Mouse (Mus musculus) MEL (cell line): ENCODE measurements around the gene Tmed9. TPM values are rescaled to one million over a fixed set of nuclear protein-coding genes. Genes with fewer than 3 reads are reported as not detected.

Source experiments
- DNase-seq: peaks from one replicate; pipeline ENCODE4 v3.0.0; 2011; ENCODE audit warnings: low read depth, low spot score
- H3K27ac ChIP-seq: 2 replicates; pipeline ENCODE4 v1.5.1; 2012; ENCODE audit warnings: low read depth, mild to moderate bottlenecking, control low read depth, low read length, moderate library complexity; ENCODE audit not compliant: control insufficient read depth
- H3K27me3 ChIP-seq, 2 experiments: fragments of 150-350 bp in 1 of 2; sonication (generic) in 1 of 2; 2 replicates each; pipeline ENCODE4 v1.6.1; 2012; ENCODE audit warnings: low read length in 2 of 2, mild to moderate bottlenecking in 2 of 2, improper control_type of control experiment in 1 of 2, moderate library complexity in 1 of 2; ENCODE audit not compliant: insufficient read depth in 2 of 2, control insufficient read depth in 1 of 2
- H3K36me3 ChIP-seq, 2 experiments: 2 replicates each; pipeline ENCODE4 v1.6.1; 2012 to 2014; ENCODE audit warnings: low read length in 2 of 2, improper control_type of control experiment in 1 of 2, inconsistent platforms in 1 of 2, mild to moderate bottlenecking in 1 of 2; ENCODE audit not compliant: insufficient read depth in 2 of 2, control insufficient read depth in 1 of 2
- H3K4me1 ChIP-seq, 2 experiments: fragments of 150-350 bp in 1 of 2; sonication (generic) in 1 of 2; 2 replicates each; pipeline ENCODE4 v1.6.1; 2012; ENCODE audit warnings: low read length in 2 of 2, improper control_type of control experiment in 1 of 2, mild to moderate bottlenecking in 1 of 2; ENCODE audit not compliant: insufficient read depth in 2 of 2, control insufficient read depth in 1 of 2
- H3K4me3 ChIP-seq, 2 experiments: fragments of 150-350 bp in 1 of 2; sonication (generic) in 1 of 2; 2 replicates each; pipeline ENCODE4 v1.5.1; 2012; ENCODE audit warnings: low read depth in 2 of 2, low read length in 2 of 2, mild to moderate bottlenecking in 2 of 2, moderate library complexity in 2 of 2, control low read depth in 1 of 2, improper control_type of control experiment in 1 of 2; ENCODE audit not compliant: control insufficient read depth in 1 of 2, insufficient read depth in 1 of 2
- H3K79me2 ChIP-seq: 2 replicates; pipeline ENCODE4 v1.6.1; 2012; ENCODE audit warnings: mild to moderate bottlenecking, low read length, moderate library complexity; ENCODE audit not compliant: control insufficient read depth, poor library complexity, insufficient read depth
- H3K9ac ChIP-seq: 2 replicates; pipeline ENCODE4 v1.6.1; 2012; ENCODE audit warnings: low read depth, mild to moderate bottlenecking, control low read depth, low read length, moderate library complexity; ENCODE audit not compliant: control insufficient read depth, poor library complexity, severe bottlenecking
- H3K9me3 ChIP-seq: fragments of 150-350 bp; sonication (generic); replicated peaks from 2 replicates; pipeline ENCODE4 v1.6.1; 2012; ENCODE audit warnings: mild to moderate bottlenecking, low read length, improper control_type of control experiment, moderate library complexity; ENCODE audit not compliant: insufficient read depth
- BHLHE40 ChIP-seq: IDR thresholded peaks from 2 replicates; pipeline ENCODE4 v1.6.1; 2012; ENCODE audit warnings: low read depth, mild to moderate bottlenecking, inconsistent platforms, low read length, improper control_type of control experiment, borderline replicate concordance
- CTCF ChIP-seq, 3 experiments: IDR thresholded peaks in 2 of 3; conservative IDR thresholded peaks in 1 of 3; 2 replicates each; pipeline ENCODE4 v1.5.1; 2011 to 2012; ENCODE audit warnings: low read length in 3 of 3, low read depth in 2 of 3, mild to moderate bottlenecking in 2 of 3, improper control_type of control experiment in 1 of 3, inconsistent platforms in 1 of 3, mixed read lengths in 1 of 3, moderate library complexity in 1 of 3; ENCODE audit not compliant: control insufficient read depth in 1 of 3, insufficient read depth in 1 of 3, poor library complexity in 1 of 3, severe bottlenecking in 1 of 3
- E2F4 ChIP-seq: IDR thresholded peaks from 2 replicates; pipeline ENCODE4 v1.6.1; 2011; ENCODE audit warnings: low read depth, low read length, improper control_type of control experiment, borderline replicate concordance
- ELF1 ChIP-seq: IDR thresholded peaks from 2 replicates; pipeline ENCODE4 v1.6.1; 2014; ENCODE audit warnings: low read depth, mild to moderate bottlenecking, inconsistent platforms, low read length, improper control_type of control experiment, moderate library complexity
- EP300 ChIP-seq, 2 experiments: IDR thresholded peaks; 2 replicates each; pipeline ENCODE4 v1.6.1; 2011; ENCODE audit warnings: improper control_type of control experiment in 2 of 2, low read length in 2 of 2, low read depth in 1 of 2, mild to moderate bottlenecking in 1 of 2
- ETS1 ChIP-seq: IDR thresholded peaks from 2 replicates; pipeline ENCODE4 v1.6.1; 2012; ENCODE audit warnings: low read depth, mild to moderate bottlenecking, inconsistent platforms, low read length, improper control_type of control experiment, moderate library complexity
- GABPA ChIP-seq: IDR thresholded peaks from 2 replicates; pipeline ENCODE4 v1.6.1; 2012; ENCODE audit warnings: low read depth, mild to moderate bottlenecking, inconsistent platforms, low read length, improper control_type of control experiment, moderate library complexity
- HCFC1 ChIP-seq: IDR thresholded peaks from 2 replicates; pipeline ENCODE4 v1.6.1; 2012; ENCODE audit warnings: low read depth, mild to moderate bottlenecking, inconsistent platforms, low read length, improper control_type of control experiment, moderate library complexity
- JUND ChIP-seq: IDR thresholded peaks from 2 replicates; pipeline ENCODE4 v1.6.1; 2011; ENCODE audit warnings: low read depth, mild to moderate bottlenecking, improper control_type of control experiment, low read length
- MAX ChIP-seq: IDR thresholded peaks from 2 replicates; pipeline ENCODE4 v1.6.1; 2011; ENCODE audit warnings: low read length, improper control_type of control experiment
- MAZ ChIP-seq: IDR thresholded peaks from 2 replicates; pipeline ENCODE4 v1.6.1; 2012; ENCODE audit warnings: low read depth, mild to moderate bottlenecking, inconsistent platforms, low read length, improper control_type of control experiment
- MEF2A ChIP-seq: IDR thresholded peaks from 2 replicates; pipeline ENCODE4 v1.6.1; 2014; ENCODE audit warnings: low read depth, mild to moderate bottlenecking, inconsistent platforms, low read length, improper control_type of control experiment; ENCODE audit not compliant: poor library complexity, insufficient replicate concordance, severe bottlenecking; ENCODE audit errors: extremely low read depth
- MXI1 ChIP-seq: IDR thresholded peaks from 2 replicates; pipeline ENCODE4 v1.6.1; 2011; ENCODE audit warnings: mild to moderate bottlenecking, low read depth, low read length, improper control_type of control experiment
- NELFE ChIP-seq: IDR thresholded peaks from 2 replicates; pipeline ENCODE4 v1.6.1; 2011; ENCODE audit warnings: low read depth, low read length, improper control_type of control experiment
- POLR2AphosphoS5 ChIP-seq: IDR thresholded peaks from 2 replicates; pipeline ENCODE4 v1.6.1; 2012; ENCODE audit warnings: low read depth, borderline replicate concordance, mild to moderate bottlenecking, inconsistent platforms, low read length, moderate library complexity, mixed read lengths
- RAD21 ChIP-seq: IDR thresholded peaks from 2 replicates; pipeline ENCODE4 v1.6.1; 2011; ENCODE audit warnings: mild to moderate bottlenecking, low read depth, low read length, improper control_type of control experiment
- RCOR1 ChIP-seq: IDR thresholded peaks from 2 replicates; pipeline ENCODE4 v1.6.1; 2012; ENCODE audit warnings: low read depth, mild to moderate bottlenecking, inconsistent platforms, low read length, improper control_type of control experiment
- TAL1 ChIP-seq: IDR thresholded peaks from 2 replicates; pipeline ENCODE4 v1.6.1; 2012; ENCODE audit warnings: mild to moderate bottlenecking, inconsistent platforms, low read length, moderate library complexity, mixed read lengths
- TCF12 ChIP-seq: IDR thresholded peaks from 2 replicates; pipeline ENCODE4 v1.6.1; 2014; ENCODE audit warnings: low read depth, mild to moderate bottlenecking, inconsistent platforms, low read length, improper control_type of control experiment, moderate library complexity
- UBTF ChIP-seq: IDR thresholded peaks from 2 replicates; pipeline ENCODE4 v1.6.1; 2012; ENCODE audit warnings: low read depth, mild to moderate bottlenecking, inconsistent platforms, low read length, improper control_type of control experiment, moderate library complexity, borderline replicate concordance; ENCODE audit not compliant: insufficient read depth
- USF1 ChIP-seq: IDR thresholded peaks from 2 replicates; pipeline ENCODE4 v1.6.1; 2014; ENCODE audit warnings: low read depth, mild to moderate bottlenecking, inconsistent platforms, low read length, improper control_type of control experiment, moderate library complexity
- USF2 ChIP-seq, 2 experiments: IDR thresholded peaks; 2 replicates each; pipeline ENCODE4 v1.6.1; 2011 to 2012; ENCODE audit warnings: improper control_type of control experiment in 2 of 2, low read length in 2 of 2, borderline replicate concordance in 1 of 2, inconsistent platforms in 1 of 2, low read depth in 1 of 2, mild to moderate bottlenecking in 1 of 2; ENCODE audit not compliant: insufficient read depth in 1 of 2
- ZC3H11A ChIP-seq: IDR thresholded peaks from 2 replicates; pipeline ENCODE4 v1.6.1; 2012; ENCODE audit warnings: low read depth, mild to moderate bottlenecking, inconsistent platforms, low read length, improper control_type of control experiment
- ZMIZ1 ChIP-seq: IDR thresholded peaks from 2 replicates; pipeline ENCODE4 v1.6.1; 2012; ENCODE audit warnings: low read depth, mild to moderate bottlenecking, inconsistent platforms, low read length, improper control_type of control experiment, moderate library complexity
- ZNF384 ChIP-seq: IDR thresholded peaks from 2 replicates; pipeline ENCODE4 v1.6.1; 2012; ENCODE audit warnings: low read depth, mild to moderate bottlenecking, inconsistent platforms, low read length, improper control_type of control experiment
- polyA plus RNA-seq, 2 experiments: library from polyadenylated mRNA; stranded (reverse) in 1 of 2; unstranded in 1 of 2; fragments of >175 nt in 1 of 2; fragments of >200 nt in 1 of 2; gene quantifications; 2 replicates each; pipeline versions ENCODE4 v1.2.1 to v1.2.4; 2012; ENCODE audit warnings: low replicate concordance in 2 of 2, low read depth in 1 of 2; ENCODE audit not compliant: insufficient read length in 2 of 2, insufficient read depth in 1 of 2, missing spikeins in 1 of 2
- total RNA-seq: library from RNA; depleted of rRNA; stranded (reverse); fragments of 300-350 nt; gene quantifications from 2 replicates; pipeline ENCODE4 v1.2.3, GENCODE M21; 2012

Gene Tmed9
- total and polyA plus RNA-seq, 3 experiments, result 218 to 222 TPM; not detected in 1

DNA sequence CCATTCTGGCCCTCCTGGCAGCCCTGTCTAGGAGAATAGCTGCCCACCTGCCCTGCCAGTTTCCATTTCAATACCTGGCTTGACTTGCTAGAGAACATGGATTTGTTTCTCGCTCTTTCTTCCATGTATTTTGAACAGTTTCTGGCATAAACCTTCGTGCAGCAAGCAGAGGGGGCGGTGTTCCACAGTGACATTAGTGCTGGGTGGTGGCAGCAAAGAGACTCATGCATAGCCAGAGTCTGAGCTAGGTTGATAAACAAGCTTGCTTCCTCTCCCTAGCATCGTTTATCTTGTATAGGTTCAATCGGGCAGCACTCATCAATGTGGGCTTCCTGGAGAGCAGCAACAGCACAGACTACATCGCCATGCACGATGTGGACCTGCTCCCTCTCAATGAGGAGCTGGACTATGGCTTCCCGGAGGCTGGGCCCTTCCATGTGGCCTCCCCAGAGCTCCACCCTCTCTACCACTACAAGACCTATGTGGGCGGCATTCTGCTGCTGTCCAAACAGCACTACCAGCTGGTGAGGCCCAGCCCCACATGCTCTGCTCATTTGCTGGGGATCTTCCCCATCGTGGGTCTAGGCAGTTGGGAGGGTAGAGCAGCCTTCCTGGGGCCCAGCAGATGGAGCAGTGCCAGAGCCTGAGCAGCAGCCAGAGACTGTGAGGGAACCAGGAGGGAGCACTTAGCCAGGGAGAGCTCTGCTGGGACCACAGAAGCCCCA is 33.5 kb downstream of the Tmed9 start:
- DNase-seq, result peak; percentile 44
- Histone ChIP-seq H3K27ac (no peak overlapping the region), H3K4me1 (peaks cover 0 to 4% of the 10 kb centered on the region in 2 experiments; a peak in 2 of 4 replicates), H3K79me2 (no peaks in the 10 kb centered on the region; the same call in 1 of the 2 replicates), H3K27me3 (no peaks in the 10 kb centered on the region), H3K9me3 (no peaks in the 10 kb centered on the region), H3K4me3 (no peak overlapping the region)
- no peak for TF ChIP-seq ETS1
- TF ChIP-seq UBTF, result no peak
- TF ChIP-seq, all 39 proteins: peak for 0
- Histone ChIP-seq H3K9ac (no peak overlapping the region), H3K36me3 (no peaks in the 10 kb centered on the region; a peak in 1 of 4 replicates)

DNA sequence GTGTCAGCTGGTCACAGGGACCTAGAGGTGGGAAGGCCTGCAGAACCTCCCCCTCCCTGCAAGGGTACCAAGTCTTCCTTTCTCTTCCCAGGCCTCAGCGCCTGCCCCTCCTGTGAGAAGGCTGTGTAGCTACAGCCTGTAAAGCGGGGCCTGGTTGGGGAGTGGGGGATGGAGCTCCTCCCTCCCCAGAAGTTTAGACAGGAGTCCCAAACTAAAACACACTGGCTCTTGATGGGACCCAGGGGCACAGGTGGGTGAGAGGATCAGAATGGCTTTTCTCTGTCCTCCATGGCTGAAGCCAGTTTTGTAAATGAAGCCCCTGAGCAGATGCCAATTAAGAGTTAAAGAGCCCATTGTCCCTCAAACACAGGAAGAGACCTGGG is 34.1 kb downstream of the Tmed9 start:
- DNase-seq, result no peak
- Histone ChIP-seq H3K27me3 (no peaks in the 10 kb centered on the region), H3K79me2 (no peaks in the 10 kb centered on the region), H3K9me3 (no peaks in the 10 kb centered on the region), H3K4me3 (no peak overlapping the region), H3K27ac (no peak overlapping the region), H3K9ac (no peak overlapping the region), H3K36me3 (no peaks in the 10 kb centered on the region; a peak in 1 of 4 replicates), H3K4me1 (peaks cover 0 to 4% of the 10 kb centered on the region in 2 experiments; a peak in 2 of 4 replicates)
- no peak for TF ChIP-seq POLR2AphosphoS5
- TF ChIP-seq ZNF384, result no peak
- no peak for TF ChIP-seq JUND

GRCm38 (mm10) chr13:55611996-55612395 is 38.5 kb downstream of the Tmed9 start:
- Histone ChIP-seq H3K27me3 (no peaks in the 10 kb centered on the region), H3K79me2 (no peaks in the 10 kb centered on the region), H3K9ac (no peak overlapping the region), H3K36me3 (no peaks in the 10 kb centered on the region), H3K9me3 (no peaks in the 10 kb centered on the region), H3K4me3 (no peak overlapping the region), H3K4me1 (0 out of 4 replicates have a peak, but pooled peaks cover 0 to 3% of the 10 kb centered on the region in 2 experiments), H3K27ac (no peak overlapping the region)
- DNase-seq, result no peak
- no peak for TF ChIP-seq MAZ
- no peak for TF ChIP-seq GABPA
- no peak for TF ChIP-seq MAX
- no peak for TF ChIP-seq E2F4
- TF ChIP-seq USF1, result no peak
- no peak for TF ChIP-seq TAL1
- no peak for TF ChIP-seq BHLHE40
- TF ChIP-seq MXI1, result no peak
- TF ChIP-seq ZC3H11A, result no peak
- no peak for TF ChIP-seq EP300 (IDR thresholded peaks at IDR 0.05; ENCODE audit: low read depth in 1 of 2, low read length in 2 of 2)
- no peak for TF ChIP-seq RAD21
- no peak for TF ChIP-seq RCOR1
- no peak for TF ChIP-seq NELFE
- no peak for TF ChIP-seq CTCF (IDR thresholded peaks at IDR 0.05 in 2 of 3, conservative IDR thresholded peaks at IDR 0.05 in 1 of 3; ENCODE audit: control insufficient read depth in 1 of 3, insufficient read depth in 1 of 3, low read depth in 2 of 3, low read length in 3 of 3, poor library complexity in 1 of 3, severe bottlenecking in 1 of 3)
- no peak for TF ChIP-seq HCFC1
- TF ChIP-seq TCF12, result no peak
- TF ChIP-seq ZMIZ1, result no peak
- no peak for TF ChIP-seq ELF1
- TF ChIP-seq MEF2A, result no peak
- TF ChIP-seq USF2 (IDR thresholded peaks at IDR 0.05; ENCODE audit: borderline replicate concordance in 1 of 2, insufficient read depth in 1 of 2, low read depth in 1 of 2, low read length in 2 of 2), result no peak
